Mouse (Mus musculus) kidney, postnatal 4 days (tissue): ENCODE measurements at regions not wholly inside any gene's neighbourhood (a gene's known extent, or its start where the extent isn't known, plus 50 kb on each side); places are given as distances from the start of the nearest gene placed in this dataset.
A peak's percentile ranks its signal among the peaks of the same experiment; 100 is the strongest.

ENCODE experiments used
- DNase-seq, 2 experiments: peaks; one replicate each; pipeline ENCODE4 v3.0.0; 2021; ENCODE audit warnings: mixed read lengths in 2 of 2

DNA sequence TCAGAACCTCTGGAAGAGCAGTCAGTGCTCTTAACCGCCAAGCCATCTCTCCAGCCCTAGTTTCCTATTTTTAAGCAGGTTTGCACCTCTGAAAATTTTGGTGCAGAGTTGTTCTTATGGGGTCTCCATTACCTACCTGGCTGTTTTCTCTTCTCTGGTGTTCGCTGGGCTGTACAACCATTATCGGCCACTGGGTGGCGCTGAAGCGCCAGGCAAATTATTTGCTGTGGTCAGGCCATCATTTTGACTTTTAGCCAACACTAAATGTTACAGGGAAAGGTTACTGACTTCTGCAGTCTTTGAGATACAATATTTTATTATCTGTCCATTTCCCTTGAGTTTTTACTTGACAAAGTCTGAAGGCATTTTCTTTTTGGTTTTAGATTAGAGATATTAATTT is 74.8 kb upstream of the Fam241a start:
- peak; percentile 84 to 85 for DNase-seq

DNA sequence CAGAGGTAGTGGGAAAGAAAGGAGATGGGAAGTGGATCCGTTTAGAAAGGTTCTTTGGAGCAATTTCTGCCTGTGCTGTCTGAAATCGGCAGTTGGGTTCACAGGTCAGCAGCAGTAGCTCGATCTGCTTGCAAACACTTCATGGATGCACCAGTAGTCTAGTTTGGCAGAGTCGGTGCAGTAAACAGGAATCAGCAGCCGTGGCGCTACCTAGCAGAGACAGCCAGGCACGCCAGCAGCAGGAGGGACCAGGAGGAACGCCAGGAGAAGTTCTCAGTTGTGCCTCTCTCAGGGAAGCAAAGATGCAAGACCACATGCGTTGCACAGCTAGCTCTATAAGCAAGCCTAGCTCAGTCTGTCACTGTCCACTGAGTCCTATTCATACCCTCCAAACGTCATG is 71.0 kb upstream of the Fam241a start:
- no peak for DNase-seq

DNA sequence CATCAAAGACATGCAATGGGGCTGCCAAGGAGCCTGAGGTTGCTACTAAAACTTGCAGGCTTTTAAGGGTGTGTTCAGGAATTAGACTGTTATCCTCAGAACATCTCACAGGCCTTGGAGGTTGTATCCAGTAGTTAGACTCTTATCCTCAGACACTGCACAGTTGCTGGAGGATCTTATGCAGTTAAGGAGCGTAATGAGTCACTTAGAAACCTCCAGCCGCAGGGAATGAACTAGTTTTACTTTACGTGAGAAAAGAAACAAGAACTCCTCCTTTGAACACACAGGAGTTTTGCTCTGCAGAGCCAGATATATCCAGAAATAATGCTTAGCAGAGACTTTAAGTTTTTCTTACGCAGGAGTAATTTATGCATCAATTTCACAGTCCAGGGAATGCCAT is 70.1 kb upstream of the Fam241a start:
- no peak for DNase-seq

DNA sequence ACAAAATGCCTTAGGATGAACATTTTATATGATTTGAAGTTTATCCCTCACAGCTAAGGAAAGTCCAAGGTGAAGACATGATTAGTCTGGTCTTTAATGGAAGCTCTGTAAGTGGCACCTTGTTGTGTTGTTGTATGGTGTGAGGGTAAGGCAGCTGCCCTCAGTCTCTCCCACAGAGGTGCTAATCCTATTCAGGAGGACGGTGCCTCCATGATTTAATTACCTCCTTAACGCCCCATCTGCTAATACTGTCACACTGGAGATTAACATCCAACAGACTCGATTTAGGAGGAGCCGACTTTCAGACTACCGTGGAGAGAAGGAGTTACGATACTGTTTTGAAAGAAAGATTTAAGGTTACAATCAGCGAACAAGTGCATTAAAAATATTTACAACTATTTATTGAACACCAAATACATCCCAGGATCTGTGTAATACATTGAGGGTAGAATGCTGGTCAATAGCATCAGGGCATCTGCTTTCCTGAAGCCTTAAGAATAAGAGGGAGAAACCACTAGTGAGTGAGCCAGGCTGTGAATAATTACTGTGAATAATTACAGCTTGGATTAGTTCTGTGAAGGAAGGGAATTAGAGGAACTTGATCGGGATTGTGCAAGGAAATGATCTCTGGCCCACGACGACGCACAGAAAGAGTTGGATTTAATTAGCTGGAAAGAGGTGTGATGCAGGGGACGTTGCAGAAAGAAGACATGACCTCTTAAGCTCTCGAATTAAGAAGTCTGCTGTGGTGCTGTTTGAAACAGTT is 63.0 kb upstream of the Fam241a start:
- DNase-seq: no peak

DNA sequence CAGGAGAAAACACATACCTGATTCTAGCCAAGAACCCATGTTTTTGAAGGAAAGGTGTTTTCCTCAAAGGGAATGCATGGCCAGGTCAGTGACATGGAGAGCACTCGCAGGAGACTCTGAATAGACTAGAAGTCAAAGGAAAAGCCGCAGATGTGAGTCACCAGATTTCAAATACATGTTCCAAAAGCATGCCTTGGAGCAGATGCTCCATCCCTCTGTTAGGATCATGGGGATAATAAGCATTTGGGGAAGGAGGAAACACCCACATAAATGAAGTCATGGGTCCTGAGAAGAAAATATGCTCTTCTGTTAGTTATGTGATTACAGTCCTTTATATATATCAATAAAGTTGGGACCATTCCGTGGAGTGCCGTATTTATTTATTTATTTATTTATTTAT is 58.7 kb upstream of the Fam241a start:
- DNase-seq: no peak

DNA sequence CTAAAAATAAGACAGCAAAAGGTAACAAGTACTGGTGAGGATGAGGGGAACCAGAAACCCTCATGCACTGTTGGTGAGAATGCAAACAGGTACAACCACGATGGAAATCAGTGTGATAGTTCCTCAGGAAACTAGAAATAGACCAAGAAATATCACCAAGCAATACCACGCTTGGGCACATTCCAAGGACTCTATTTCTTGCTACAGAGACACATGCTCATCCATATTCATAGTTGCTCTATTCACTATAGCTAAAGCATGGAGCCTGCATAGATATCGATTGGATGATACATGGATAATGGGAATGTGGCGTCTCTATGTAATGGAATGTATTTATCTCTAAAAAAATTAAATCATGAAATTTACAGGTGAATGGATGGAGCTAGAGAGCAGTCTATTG is 57.5 kb upstream of the Fam241a start:
- DNase-seq: no peak

DNA sequence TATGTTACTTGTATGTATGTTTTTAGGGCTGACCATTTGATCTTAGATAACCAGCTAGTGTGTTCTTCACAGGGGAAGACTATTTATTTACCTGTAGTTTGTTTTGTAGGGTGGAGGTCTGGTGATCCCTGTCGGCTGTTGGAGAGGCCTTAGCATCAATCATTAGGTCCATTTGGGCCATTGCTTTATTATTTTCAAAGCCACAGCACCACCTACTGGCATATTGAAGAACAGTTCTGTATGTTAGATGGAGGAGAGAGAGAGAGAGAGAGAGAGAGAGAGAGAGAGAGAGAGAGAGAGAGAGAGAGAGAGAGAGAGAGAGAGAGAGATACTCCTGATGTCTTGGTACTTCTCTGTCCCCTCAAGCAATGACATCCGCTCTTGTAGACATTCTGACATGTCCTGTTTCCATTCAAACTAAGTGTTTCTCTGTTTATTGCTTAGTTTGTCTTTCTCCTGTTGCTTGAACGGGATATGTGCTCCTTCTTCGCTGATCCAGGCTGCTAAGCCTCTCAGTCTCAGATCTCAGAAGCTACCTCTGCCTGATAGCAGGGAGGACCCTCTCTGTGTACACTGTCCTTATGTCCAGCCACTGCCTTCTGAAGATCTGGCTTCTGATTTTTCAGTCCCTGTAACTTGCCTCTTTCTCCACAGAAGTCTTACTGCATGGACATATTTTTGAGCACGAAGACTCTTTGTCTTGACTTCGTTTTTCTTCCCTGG is 52.9 kb upstream of the Fam241a start:
- DNase-seq: peak; percentile 23 to 31

DNA sequence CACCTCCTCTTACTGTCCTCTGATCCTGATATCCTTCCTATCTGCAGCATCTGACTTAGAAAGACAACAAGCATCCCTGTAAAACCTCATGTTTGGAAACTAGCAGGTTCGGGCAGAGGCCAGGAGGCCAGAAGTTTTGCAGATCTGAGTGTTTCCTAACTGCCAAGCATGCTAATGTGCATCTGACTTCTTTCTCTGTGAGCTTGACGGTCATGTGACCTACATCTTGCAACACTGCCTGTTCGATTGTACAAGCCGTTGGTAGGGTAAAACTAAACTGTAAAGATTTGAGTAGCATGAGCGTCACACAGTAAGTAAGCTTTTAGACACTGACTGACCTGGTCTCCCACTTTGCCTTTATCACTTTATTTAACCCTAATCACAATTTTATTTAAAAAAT is 52.2 kb upstream of the Fam241a start:
- DNase-seq: no peak
